Mouse (Mus musculus) myocyte (in vitro differentiated cells): ENCODE measurements around the gene Ubxn6.

Source experiments
- POLR2A ChIP-seq: IDR thresholded peaks from one replicate; pipeline ENCODE4 v1.6.1; 2011; ENCODE audit warnings: low read depth, mild to moderate bottlenecking, control low read depth, moderate library complexity; ENCODE audit not compliant: insufficient read length
- TCF3 ChIP-seq: IDR thresholded peaks from one replicate; pipeline ENCODE4 v1.6.1; 2011; ENCODE audit warnings: low read depth, control low read depth; ENCODE audit not compliant: insufficient read length
- USF1 ChIP-seq: IDR thresholded peaks from one replicate; pipeline ENCODE4 v1.6.1; 2011; ENCODE audit warnings: low read depth, mild to moderate bottlenecking, control low read depth, moderate library complexity

DNA sequence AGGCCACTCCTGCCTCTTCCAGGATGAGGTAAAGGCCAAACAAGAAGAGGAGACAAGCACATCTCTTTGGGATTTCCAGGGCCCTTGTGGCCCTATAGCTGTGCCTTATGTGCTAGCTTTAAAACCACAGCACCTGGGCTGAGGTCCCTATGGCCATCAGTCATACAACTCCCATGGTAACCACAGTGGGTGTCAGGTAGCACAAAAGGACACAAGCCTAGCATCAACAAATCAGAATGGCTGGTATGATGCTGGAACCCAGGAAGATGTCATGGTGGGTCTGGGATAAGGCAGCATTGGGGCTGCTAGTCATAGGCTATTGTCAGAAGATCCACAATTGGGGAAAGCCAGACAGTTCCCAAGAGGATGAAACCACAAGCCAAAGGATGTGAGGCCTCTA lies 3.7 kb downstream of the Ubxn6 start:
- TF ChIP-seq POLR2A (no peak), USF1 (no peak), TCF3 (no peak)
